Mouse (Mus musculus): ENCODE measurements around the gene Miox. TPM values are rescaled to one million over a fixed set of nuclear protein-coding genes. Genes with fewer than 3 reads are reported as not detected.

Miox gene
- polyA plus RNA-seq, 1 experiment from 2014 or later: 119 TPM

GRCm38 (mm10) chr15:89323656-89324055, 10.5 kb upstream of the Miox start:
- 88% methylated on average over 4 of the region's 4 CpGs for WGBS
- no peaks in the 10 kb centered on the region for H3K9me3 ChIP-seq (replicated peaks; ENCODE audit: low read length)
- TF ChIP-seq CTCF (IDR thresholded peaks at IDR 0.05; ENCODE audit: low read depth): no peak
- H3K27ac ChIP-seq: no peak overlapping the region
- H3K4me3 ChIP-seq (replicated peaks; ENCODE audit: low read depth, low read length): no peak overlapping the region
- H3K4me2 ChIP-seq (ENCODE audit: low read length): no peak overlapping the region
- DNase-seq (ENCODE audit: low spot score) (no peak), ATAC-seq (replicated peaks; ENCODE audit: low FRiP score, low read depth) (no peak)
- H3K9ac ChIP-seq (ENCODE audit: low read depth, low read length): peak overlapping the region; percentile 42; the same call in 1 of the 2 replicates
- H3K27me3 ChIP-seq (ENCODE audit: insufficient read depth, low read length): no peaks in the 10 kb centered on the region
- peaks cover 4% of the 10 kb centered on the region; the same call in 1 of the 2 replicates for H3K4me1 ChIP-seq (replicated peaks; ENCODE audit: insufficient read depth, low read length)
- no peaks in the 10 kb centered on the region for H3K36me3 ChIP-seq (ENCODE audit: insufficient read depth, low read length)

GRCm38 (mm10) chr15:89326441-89326840, 7.8 kb upstream of the Miox start:
- Histone ChIP-seq H3K9me3 (replicated peaks; ENCODE audit: low read length) (no peaks in the 10 kb centered on the region), H3K36me3 (ENCODE audit: insufficient read depth, low read length) (no peaks in the 10 kb centered on the region), H3K4me1 (replicated peaks; ENCODE audit: insufficient read depth, low read length) (peaks cover 4% of the 10 kb centered on the region; the same call in 1 of the 2 replicates), H3K27ac (no peak overlapping the region), H3K4me2 (ENCODE audit: low read length) (no peak overlapping the region), H3K9ac (ENCODE audit: low read depth, low read length) (no peak overlapping the region), H3K4me3 (replicated peaks; ENCODE audit: low read depth, low read length) (no peak overlapping the region), H3K27me3 (ENCODE audit: insufficient read depth, low read length) (no peaks in the 10 kb centered on the region)
- ATAC-seq (replicated peaks; ENCODE audit: low FRiP score, low read depth): peak; percentile 68
- no peak for DNase-seq (ENCODE audit: low spot score)
- TF ChIP-seq CTCF (IDR thresholded peaks at IDR 0.05; ENCODE audit: low read depth): no peak
- WGBS: 46% methylated on average over 5 of the region's 5 CpGs

- WGBS: 76% methylated on average over 17 of the region's 17 CpGs
- no peak for TF ChIP-seq CTCF (IDR thresholded peaks at IDR 0.05; ENCODE audit: low read depth)
- Histone ChIP-seq H3K4me3 (replicated peaks; ENCODE audit: low read depth, low read length) (no peak overlapping the region), H3K4me1 (replicated peaks; ENCODE audit: insufficient read depth, low read length) (no peaks in the 10 kb centered on the region), H3K9me3 (replicated peaks; ENCODE audit: low read length) (no peaks in the 10 kb centered on the region), H3K9ac (ENCODE audit: low read depth, low read length) (no peak overlapping the region), H3K27ac (no peak overlapping the region), H3K36me3 (ENCODE audit: insufficient read depth, low read length) (no peaks in the 10 kb centered on the region), H3K4me2 (ENCODE audit: low read length) (no peak overlapping the region), H3K27me3 (ENCODE audit: insufficient read depth, low read length) (no peaks in the 10 kb centered on the region)
- DNase-seq (ENCODE audit: low spot score): no peak
- no peak for ATAC-seq (replicated peaks; ENCODE audit: low FRiP score, low read depth)
Observed at GRCm38 (mm10) chr15:89334774-89335537, 758 bp downstream of the Miox start.

GRCm38 (mm10) chr15:89336422-89336821, 2.2 kb downstream of the Miox start:
- H3K4me1 ChIP-seq (replicated peaks; ENCODE audit: insufficient read depth, low read length): no peaks in the 10 kb centered on the region
- WGBS: 81% methylated on average over 14 of the region's 14 CpGs
- H3K9ac ChIP-seq (ENCODE audit: low read depth, low read length): no peak overlapping the region
- DNase-seq (ENCODE audit: low spot score): no peak
- ATAC-seq (replicated peaks; ENCODE audit: low FRiP score, low read depth): no peak
- no peaks in the 10 kb centered on the region for H3K9me3 ChIP-seq (replicated peaks; ENCODE audit: low read length)
- H3K4me3 ChIP-seq (replicated peaks; ENCODE audit: low read depth, low read length): no peak overlapping the region
- H3K27ac ChIP-seq: no peak overlapping the region
- no peak for TF ChIP-seq CTCF (IDR thresholded peaks at IDR 0.05; ENCODE audit: low read depth)
- H3K4me2 ChIP-seq (ENCODE audit: low read length): no peak overlapping the region
- no peaks in the 10 kb centered on the region for H3K36me3 ChIP-seq (ENCODE audit: insufficient read depth, low read length)
- H3K27me3 ChIP-seq (ENCODE audit: insufficient read depth, low read length): no peaks in the 10 kb centered on the region

GRCm38 (mm10) chr15:89339696-89340095, 5.5 kb downstream of the Miox start:
- TF ChIP-seq CTCF (IDR thresholded peaks at IDR 0.05; ENCODE audit: low read depth): no peak
- WGBS: 88% methylated on average over 2 of the region's 2 CpGs
- ATAC-seq (replicated peaks; ENCODE audit: low FRiP score, low read depth): no peak

GRCm38 (mm10) chr15:89340136-89340535, 5.9 kb downstream of the Miox start:
- Histone ChIP-seq H3K4me3 (replicated peaks; ENCODE audit: low read depth, low read length) (no peak overlapping the region), H3K9ac (ENCODE audit: low read depth, low read length) (no peak overlapping the region), H3K27me3 (ENCODE audit: insufficient read depth, low read length) (no peaks in the 10 kb centered on the region), H3K9me3 (replicated peaks; ENCODE audit: low read length) (no peaks in the 10 kb centered on the region), H3K4me1 (replicated peaks; ENCODE audit: insufficient read depth, low read length) (no peaks in the 10 kb centered on the region), H3K4me2 (ENCODE audit: low read length) (no peak overlapping the region), H3K36me3 (ENCODE audit: insufficient read depth, low read length) (no peaks in the 10 kb centered on the region), H3K27ac (no peak overlapping the region)
- DNase-seq (ENCODE audit: low spot score) (no peak), ATAC-seq (replicated peaks; ENCODE audit: low FRiP score, low read depth) (no peak)
- no peak for TF ChIP-seq CTCF (IDR thresholded peaks at IDR 0.05; ENCODE audit: low read depth)
- 83% methylated on average over 3 of the region's 3 CpGs for WGBS

More at GRCm38 (mm10) chr15:89339696-89340095, 5.5 kb downstream of the Miox start:
- H3K4me1 ChIP-seq (replicated peaks; ENCODE audit: insufficient read depth, low read length): no peaks in the 10 kb centered on the region
- H3K27me3 ChIP-seq (ENCODE audit: insufficient read depth, low read length): no peaks in the 10 kb centered on the region
- no peak overlapping the region for H3K4me3 ChIP-seq (replicated peaks; ENCODE audit: low read depth, low read length)
- H3K27ac ChIP-seq: no peak overlapping the region
- no peaks in the 10 kb centered on the region for H3K36me3 ChIP-seq (ENCODE audit: insufficient read depth, low read length)
- no peak for DNase-seq (ENCODE audit: low spot score)
- no peak overlapping the region for H3K9ac ChIP-seq (ENCODE audit: low read depth, low read length)
- no peaks in the 10 kb centered on the region for H3K9me3 ChIP-seq (replicated peaks; ENCODE audit: low read length)
- no peak overlapping the region for H3K4me2 ChIP-seq (ENCODE audit: low read length)

Measured in kidney, postnatal 0 days (tissue).